Mouse (Mus musculus): Measurements from ENCODE around the gene Itgb4. TPM values are rescaled to one million over a fixed set of nuclear protein-coding genes. Genes with fewer than 3 reads are reported as not detected.
A peak's percentile ranks its signal among the peaks of the same experiment; 100 is the strongest.

Gene Itgb4
- polyA plus RNA-seq, 1 experiment from 2014 or later: 10.7 TPM

DNA sequence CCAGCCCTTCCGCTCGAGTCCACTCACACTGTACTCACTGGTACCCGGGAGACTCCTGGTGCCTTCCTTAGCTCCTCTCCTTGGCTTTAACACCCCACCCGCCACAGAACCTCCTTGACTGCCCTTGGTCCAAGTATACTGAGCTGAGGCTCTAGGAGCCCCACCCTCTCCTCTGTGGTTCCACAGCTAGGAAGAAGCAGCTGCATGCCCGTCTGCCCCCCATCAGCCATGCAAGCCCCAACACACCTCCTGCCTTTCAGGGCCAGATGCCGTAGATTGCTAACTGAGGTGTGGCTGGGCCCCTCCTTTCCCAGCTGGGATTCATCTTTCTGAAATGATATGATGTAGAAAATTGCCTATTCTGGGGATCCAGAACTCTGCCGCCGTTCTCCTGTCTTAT lies 29.3 kb upstream of the Itgb4 start:
- ATAC-seq (ENCODE audit: low read depth): peak; percentile 77
- peak overlapping the region; percentile 71 for H3K27ac ChIP-seq (replicated peaks; ENCODE audit: low read depth, low read length)

GRCm38 (mm10) chr11:115946221-115946828 lies 28.2 kb upstream of the Itgb4 start:
- Histone ChIP-seq H3K27me3 (replicated peaks; ENCODE audit: control insufficient read depth, insufficient read depth, low read length) (no peaks in the 10 kb centered on the region), H3K4me1 (ENCODE audit: control insufficient read depth, insufficient read depth, low read length) (no peaks in the 10 kb centered on the region), H3K36me3 (ENCODE audit: control insufficient read depth, insufficient read depth, low read length) (peaks cover 78% of the 10 kb centered on the region), H3K4me3 (ENCODE audit: low read depth, low read length) (no peak overlapping the region), H3K9me3 (ENCODE audit: control insufficient read depth, low read length) (no peaks in the 10 kb centered on the region), H3K4me2 (ENCODE audit: low read depth, low read length) (no peak overlapping the region), H3K9ac (ENCODE audit: low read depth, low read length) (no peak overlapping the region), H3K27ac (replicated peaks; ENCODE audit: low read depth, low read length) (peak overlapping the region; percentile 65)
- DNase-seq (ENCODE audit: low spot score) (peak; percentile 71), ATAC-seq (ENCODE audit: low read depth) (0 out of 2 replicates have a peak, but pooled peaks have one; percentile 9)
- 86% methylated on average over 9 of the region's 9 CpGs for WGBS

More for the DNA sequence above, 29.3 kb upstream of the Itgb4 start:
- H3K9ac ChIP-seq (ENCODE audit: low read depth, low read length): 0 out of 2 replicates have a peak overlapping the region, but pooled peaks have one; percentile 5
- no peak overlapping the region for H3K4me3 ChIP-seq (ENCODE audit: low read depth, low read length)
- H3K36me3 ChIP-seq (ENCODE audit: control insufficient read depth, insufficient read depth, low read length): peaks cover 78% of the 10 kb centered on the region
- no peak overlapping the region for H3K4me2 ChIP-seq (ENCODE audit: low read depth, low read length)
- H3K27me3 ChIP-seq (replicated peaks; ENCODE audit: control insufficient read depth, insufficient read depth, low read length): no peaks in the 10 kb centered on the region
- 74% methylated on average over 7 of the region's 8 CpGs for WGBS
- DNase-seq (ENCODE audit: low spot score): peak; percentile 74
- no peaks in the 10 kb centered on the region for H3K4me1 ChIP-seq (ENCODE audit: control insufficient read depth, insufficient read depth, low read length)
- H3K9me3 ChIP-seq (ENCODE audit: control insufficient read depth, low read length): no peaks in the 10 kb centered on the region

GRCm38 (mm10) chr11:115948316-115948715 lies 26.2 kb upstream of the Itgb4 start:
- ATAC-seq (ENCODE audit: low read depth) (no peak), DNase-seq (ENCODE audit: low spot score) (no peak)
- Histone ChIP-seq H3K27me3 (replicated peaks; ENCODE audit: control insufficient read depth, insufficient read depth, low read length) (no peaks in the 10 kb centered on the region), H3K4me1 (ENCODE audit: control insufficient read depth, insufficient read depth, low read length) (no peaks in the 10 kb centered on the region), H3K27ac (replicated peaks; ENCODE audit: low read depth, low read length) (no peak overlapping the region), H3K36me3 (ENCODE audit: control insufficient read depth, insufficient read depth, low read length) (peaks cover 75% of the 10 kb centered on the region), H3K4me3 (ENCODE audit: low read depth, low read length) (no peak overlapping the region), H3K4me2 (ENCODE audit: low read depth, low read length) (no peak overlapping the region), H3K9ac (ENCODE audit: low read depth, low read length) (no peak overlapping the region), H3K9me3 (ENCODE audit: control insufficient read depth, low read length) (no peaks in the 10 kb centered on the region)
- 87% methylated on average over 9 of the region's 9 CpGs for WGBS

DNA sequence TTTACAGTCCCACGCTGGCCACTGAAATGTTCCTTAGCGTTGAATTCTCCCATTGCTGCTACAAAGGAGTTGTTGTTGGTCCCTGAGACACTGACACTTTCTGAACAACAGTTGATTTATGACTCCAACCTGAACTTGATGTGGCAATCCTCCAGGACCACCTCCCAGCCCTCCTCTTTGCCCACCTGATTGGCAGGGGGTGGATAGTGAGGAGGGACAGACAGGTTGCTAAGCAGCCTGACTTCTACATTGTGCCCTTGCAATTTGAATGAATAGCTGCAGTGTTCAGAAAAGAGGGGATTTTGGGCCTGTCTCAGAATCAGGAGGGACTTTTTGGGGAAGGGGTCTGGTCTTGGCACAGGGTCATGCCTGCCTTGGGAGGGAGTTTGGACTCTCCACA lies 23.8 kb upstream of the Itgb4 start:
- ATAC-seq (ENCODE audit: low read depth): no peak
- no peaks in the 10 kb centered on the region; the same call in 1 of the 2 replicates for H3K4me1 ChIP-seq (ENCODE audit: control insufficient read depth, insufficient read depth, low read length)
- no peak overlapping the region; the same call in none of the 2 replicates for H3K27ac ChIP-seq (replicated peaks; ENCODE audit: low read depth, low read length)

GRCm38 (mm10) chr11:115954712-115955111 lies 19.8 kb upstream of the Itgb4 start:
- DNase-seq (ENCODE audit: low spot score): no peak
- Histone ChIP-seq H3K27ac (replicated peaks; ENCODE audit: low read depth, low read length) (peak overlapping the region; percentile 53; the same call in 1 of the 2 replicates), H3K9me3 (ENCODE audit: control insufficient read depth, low read length) (no peaks in the 10 kb centered on the region), H3K36me3 (ENCODE audit: control insufficient read depth, insufficient read depth, low read length) (peaks cover 60% of the 10 kb centered on the region), H3K4me2 (ENCODE audit: low read depth, low read length) (no peak overlapping the region), H3K27me3 (replicated peaks; ENCODE audit: control insufficient read depth, insufficient read depth, low read length) (no peaks in the 10 kb centered on the region), H3K9ac (ENCODE audit: low read depth, low read length) (no peak overlapping the region), H3K4me3 (ENCODE audit: low read depth, low read length) (no peak overlapping the region), H3K4me1 (ENCODE audit: control insufficient read depth, insufficient read depth, low read length) (peaks cover 5% of the 10 kb centered on the region; the same call in 1 of the 2 replicates)
- 83% methylated on average over 5 of the region's 5 CpGs for WGBS
- ATAC-seq (ENCODE audit: low read depth): no peak

More for the DNA sequence above, 23.8 kb upstream of the Itgb4 start:
- 91% methylated on average over 2 of the region's 2 CpGs for WGBS
- Histone ChIP-seq H3K9me3 (ENCODE audit: control insufficient read depth, low read length) (no peaks in the 10 kb centered on the region), H3K27me3 (replicated peaks; ENCODE audit: control insufficient read depth, insufficient read depth, low read length) (no peaks in the 10 kb centered on the region), H3K4me2 (ENCODE audit: low read depth, low read length) (no peak overlapping the region), H3K36me3 (ENCODE audit: control insufficient read depth, insufficient read depth, low read length) (peaks cover 68% of the 10 kb centered on the region), H3K4me3 (ENCODE audit: low read depth, low read length) (no peak overlapping the region), H3K9ac (ENCODE audit: low read depth, low read length) (no peak overlapping the region)
- no peak for DNase-seq (ENCODE audit: low spot score)

- no peak overlapping the region for H3K4me3 ChIP-seq (ENCODE audit: low read depth, low read length)
- peaks cover 66% of the 10 kb centered on the region for H3K36me3 ChIP-seq (ENCODE audit: control insufficient read depth, insufficient read depth, low read length)
- H3K9me3 ChIP-seq (ENCODE audit: control insufficient read depth, low read length): no peaks in the 10 kb centered on the region
- peaks cover 5% of the 10 kb centered on the region; the same call in 1 of the 2 replicates for H3K4me1 ChIP-seq (ENCODE audit: control insufficient read depth, insufficient read depth, low read length)
- DNase-seq (ENCODE audit: low spot score): peak; percentile 55
- WGBS: 54% methylated on average over 10 of the region's 10 CpGs
- H3K9ac ChIP-seq (ENCODE audit: low read depth, low read length): no peak overlapping the region
- H3K27ac ChIP-seq (replicated peaks; ENCODE audit: low read depth, low read length): peak overlapping the region; percentile 2; the same call in 1 of the 2 replicates
- H3K4me2 ChIP-seq (ENCODE audit: low read depth, low read length): no peak overlapping the region
- H3K27me3 ChIP-seq (replicated peaks; ENCODE audit: control insufficient read depth, insufficient read depth, low read length): no peaks in the 10 kb centered on the region
- 0 out of 2 replicates have a peak, but pooled peaks have one; percentile 39 for ATAC-seq (ENCODE audit: low read depth)
Measured at GRCm38 (mm10) chr11:115955195-115955858, 19.2 kb upstream of the Itgb4 start.

DNA sequence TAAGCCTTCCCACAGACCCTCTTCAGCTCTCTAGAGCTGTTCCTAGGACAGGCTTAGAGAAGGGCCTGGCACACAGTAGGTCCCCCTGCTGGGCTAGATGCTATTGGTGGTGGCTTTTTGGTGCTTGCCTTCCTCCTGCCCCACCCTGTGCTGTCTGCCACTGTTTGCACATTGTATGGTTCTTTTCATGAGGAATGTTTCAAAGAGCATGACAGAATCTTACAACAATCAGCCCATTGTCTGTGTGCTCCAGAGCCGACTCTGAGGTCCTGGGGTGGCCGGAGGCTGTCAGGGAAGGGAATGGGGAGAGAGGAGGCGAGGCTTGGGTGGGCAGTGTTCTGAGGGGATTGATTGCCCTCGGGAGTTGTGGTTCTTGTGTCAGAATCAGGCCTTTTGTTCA lies 18.1 kb upstream of the Itgb4 start:
- Histone ChIP-seq H3K27me3 (replicated peaks; ENCODE audit: control insufficient read depth, insufficient read depth, low read length) (no peaks in the 10 kb centered on the region), H3K36me3 (ENCODE audit: control insufficient read depth, insufficient read depth, low read length) (peaks cover 68% of the 10 kb centered on the region), H3K9me3 (ENCODE audit: control insufficient read depth, low read length) (no peaks in the 10 kb centered on the region), H3K4me3 (ENCODE audit: low read depth, low read length) (no peak overlapping the region), H3K4me2 (ENCODE audit: low read depth, low read length) (no peak overlapping the region), H3K4me1 (ENCODE audit: control insufficient read depth, insufficient read depth, low read length) (peaks cover 5% of the 10 kb centered on the region; the same call in 1 of the 2 replicates), H3K9ac (ENCODE audit: low read depth, low read length) (no peak overlapping the region), H3K27ac (replicated peaks; ENCODE audit: low read depth, low read length) (peak overlapping the region; percentile 63; the same call in 1 of the 2 replicates)
- peak; percentile 68 for DNase-seq (ENCODE audit: low spot score)
- WGBS: 28% methylated on average over 4 of the region's 4 CpGs
- ATAC-seq (ENCODE audit: low read depth): peak; percentile 60

- 0 out of 2 replicates have a peak, but pooled peaks have one; percentile 10 for ATAC-seq (ENCODE audit: low read depth)
- no peaks in the 10 kb centered on the region for H3K9me3 ChIP-seq (ENCODE audit: control insufficient read depth, low read length)
- no peak overlapping the region for H3K9ac ChIP-seq (ENCODE audit: low read depth, low read length)
- peak; percentile 17 for DNase-seq (ENCODE audit: low spot score)
- H3K27ac ChIP-seq (replicated peaks; ENCODE audit: low read depth, low read length): peak overlapping the region; percentile 63; the same call in 1 of the 2 replicates
- no peaks in the 10 kb centered on the region for H3K27me3 ChIP-seq (replicated peaks; ENCODE audit: control insufficient read depth, insufficient read depth, low read length)
- H3K4me2 ChIP-seq (ENCODE audit: low read depth, low read length): no peak overlapping the region
- H3K4me1 ChIP-seq (ENCODE audit: control insufficient read depth, insufficient read depth, low read length): peaks cover 5% of the 10 kb centered on the region; the same call in 1 of the 2 replicates
- H3K4me3 ChIP-seq (ENCODE audit: low read depth, low read length): no peak overlapping the region
- whole genome bisulfite sequencing: 44% methylated on average over 7 of the region's 7 CpGs
- peaks cover 71% of the 10 kb centered on the region for H3K36me3 ChIP-seq (ENCODE audit: control insufficient read depth, insufficient read depth, low read length)
Measured at GRCm38 (mm10) chr11:115957971-115958370, 16.5 kb upstream of the Itgb4 start.

Data from embryonic facial prominence, embryonic 14.5 days (tissue).